In the genomic region with DNA sequence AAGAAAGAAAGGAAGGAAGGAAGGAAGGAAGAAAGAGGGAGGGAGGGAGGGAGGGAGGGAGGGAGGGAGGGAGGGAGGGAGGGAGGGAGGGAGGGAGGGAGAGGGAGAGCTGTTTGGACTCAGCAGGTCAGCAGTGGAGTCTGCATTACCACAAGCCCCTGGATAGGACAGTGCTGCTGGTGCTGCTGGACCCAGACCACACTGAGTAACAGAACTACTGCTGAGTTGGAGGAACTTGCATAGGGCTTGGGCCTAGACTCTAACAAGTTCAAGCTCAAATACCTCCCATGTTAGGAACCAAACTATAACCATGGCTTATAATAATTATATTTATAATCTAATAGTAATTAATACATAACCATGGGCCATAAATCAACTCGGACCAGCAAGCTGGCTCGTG, we compare ENCODE assay signal across 24 mouse cellular contexts. TPM values are rescaled to one million over a fixed set of nuclear protein-coding genes. Genes with fewer than 3 reads are reported as not detected.
"Had no signal": no experiment of that assay in that cellular context is flagged by ENCODE, and none has a peak within 500 bp of the region (broad histone marks: within the 10 kb centered on the region; RNA-seq: fewer than 3 reads in every experiment).

No protein-coding gene starts in this region.

- H3K27ac ChIP-seq: limb, embryonic 13.5 days; lung, embryonic 15.5 days; macrophage; midbrain, embryonic 15.5 days; neural tube, embryonic 12.5 days; stomach, postnatal 0 days had no signal

- H3K9ac ChIP-seq: limb, embryonic 13.5 days; lung, embryonic 15.5 days; midbrain, embryonic 15.5 days; neural tube, embryonic 12.5 days had no signal

- H3K9me3 ChIP-seq: limb, embryonic 13.5 days; lung, embryonic 15.5 days; megakaryocyte, embryonic 14.5 days; midbrain, embryonic 15.5 days; neural tube, embryonic 12.5 days had no signal

- H3K27me3 ChIP-seq: limb, embryonic 13.5 days; lung, embryonic 15.5 days; midbrain, embryonic 15.5 days had no signal

- H3K4me2 ChIP-seq: limb, embryonic 13.5 days; lung, embryonic 15.5 days; midbrain, embryonic 11.5 days; midbrain, embryonic 15.5 days; neural tube, embryonic 12.5 days had no signal

- ATAC-seq: midbrain, embryonic 15.5 days had no signal

- H3K4me3 ChIP-seq: limb, embryonic 13.5 days; lung, embryonic 15.5 days; megakaryocyte, embryonic 14.5 days; midbrain, embryonic 15.5 days; neural tube, embryonic 12.5 days had no signal

- DNase-seq: kidney, adult 11 months; kidney, postnatal 14 days; left cerebral cortex, postnatal 4 days; lung, postnatal 14 days; thymus, adult 2 months; thymus, postnatal 25 days had no signal

- H3K36me3 ChIP-seq: lung, embryonic 15.5 days; midbrain, embryonic 15.5 days; neural tube, embryonic 12.5 days had no signal

RNA-seq across cellular contexts. Expression of gene Gm11037, which starts 2.4 kb away (rescaled TPM):
- total RNA-seq: layer of hippocampus, adult 8-10 months; layer of hippocampus, postnatal 14 days; left cerebral cortex, adult 18-20 months; left cerebral cortex, postnatal 10 days; left cerebral cortex, postnatal 4 days; monocyte, adult 5-6 weeks; neutrophil, adult 5-6 weeks had no signal
- polyA plus RNA-seq: intestine, embryonic 14.5 days; kidney, embryonic 14.5 days; large intestine, adult 2 months; limb, embryonic 13.5 days; liver, embryonic 16.5 days; lung, embryonic 15.5 days; macrophage; midbrain, embryonic 11.5 days; midbrain, embryonic 15.5 days; neural tube, embryonic 12.5 days; stomach, postnatal 0 days; thymus, adult 2 months had no signal

RNA-seq across cellular contexts. Expression of gene Hspa12b, which starts 3.8 kb away (rescaled TPM):
- total RNA-seq: monocyte, adult 5-6 weeks; neutrophil, adult 5-6 weeks had no signal

RNA-seq across cellular contexts. Expression of gene Siglec1, which starts 44.3 kb away (rescaled TPM):
- total RNA-seq: monocyte, adult 5-6 weeks had no signal
